Mouse (Mus musculus) small intestine, adult 2 months (tissue): ENCODE measurements at regions not wholly inside any gene's neighbourhood (a gene's known extent, or its start where the extent isn't known, plus 50 kb on each side); places are given as distances from the start of the nearest gene placed in this dataset.

ENCODE experiments used
- CTCF ChIP-seq: fragments of 200-500 bp; IDR thresholded peaks from 2 replicates; pipeline ENCODE4 v1.5.1; 2012; ENCODE audit warnings: low read depth, mild to moderate bottlenecking, control low read depth, inconsistent platforms, low read length, moderate library complexity, mixed read lengths; ENCODE audit not compliant: insufficient replicate concordance, insufficient read length; ENCODE audit errors: extremely low read depth
- POLR2A ChIP-seq: fragments of 200-500 bp; IDR thresholded peaks from 2 replicates; pipeline ENCODE4 v1.6.1; 2012; ENCODE audit warnings: low read depth, mild to moderate bottlenecking, control low read depth, inconsistent platforms, low read length, moderate library complexity

DNA sequence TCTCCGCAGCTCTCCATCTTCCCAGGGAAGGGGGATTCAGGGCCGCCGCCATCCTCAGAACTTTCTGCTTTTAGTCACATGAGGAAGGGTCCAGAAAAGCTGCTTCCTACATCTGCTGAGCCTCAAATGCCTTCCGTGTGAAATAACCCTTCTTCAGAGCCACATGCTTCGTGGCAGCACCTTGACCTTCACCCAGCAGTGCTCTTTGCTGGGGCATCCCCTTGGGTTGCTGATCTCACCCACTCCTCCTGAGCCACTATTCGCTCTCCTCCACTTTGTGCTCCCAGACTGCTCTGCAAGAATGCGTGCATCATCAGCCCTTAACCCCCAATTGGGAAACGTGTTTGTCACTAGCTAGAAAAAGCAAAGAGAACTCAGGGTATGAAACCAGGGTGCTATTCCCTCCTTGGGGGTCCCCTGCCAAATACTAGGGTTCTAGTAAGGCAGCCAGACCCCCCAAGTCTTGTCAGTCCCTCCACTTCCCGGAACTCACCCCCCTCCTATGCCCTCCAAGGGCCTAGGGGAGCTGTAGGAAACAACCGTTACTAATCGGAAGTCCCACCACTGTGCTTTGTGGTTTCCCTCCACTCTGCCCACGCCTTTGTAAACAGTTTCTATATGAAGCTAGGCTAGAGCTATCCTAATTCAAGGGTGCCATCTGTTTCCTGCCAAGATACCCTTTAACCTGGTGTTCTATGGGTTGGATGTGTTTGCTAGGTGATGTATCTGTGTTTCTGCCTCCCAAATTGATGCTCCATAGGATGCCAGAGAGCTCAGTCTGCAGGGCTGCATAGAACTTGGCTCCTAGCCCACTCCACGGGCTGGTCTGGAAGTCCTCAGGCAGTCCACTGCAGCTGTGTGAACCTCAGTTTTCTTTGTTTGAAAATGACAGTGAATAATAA, 67.4 kb downstream of the Pttg1 start:
- no peak for TF ChIP-seq CTCF
- TF ChIP-seq POLR2A: no peak
